Mouse (Mus musculus): Measurements from ENCODE around the gene Zfyve1. TPM values are rescaled to one million over a fixed set of nuclear protein-coding genes. Genes with fewer than 3 reads are reported as not detected.

Zfyve1 gene
- polyA plus RNA-seq (2017; shearing (Covaris generic)): 11.5 TPM

GRCm38 (mm10) chr12:83597025-83597501 is at the start of gene Zfyve1:
Zfyve1 (minus strand) TSS chr12:83597222.

DNA sequence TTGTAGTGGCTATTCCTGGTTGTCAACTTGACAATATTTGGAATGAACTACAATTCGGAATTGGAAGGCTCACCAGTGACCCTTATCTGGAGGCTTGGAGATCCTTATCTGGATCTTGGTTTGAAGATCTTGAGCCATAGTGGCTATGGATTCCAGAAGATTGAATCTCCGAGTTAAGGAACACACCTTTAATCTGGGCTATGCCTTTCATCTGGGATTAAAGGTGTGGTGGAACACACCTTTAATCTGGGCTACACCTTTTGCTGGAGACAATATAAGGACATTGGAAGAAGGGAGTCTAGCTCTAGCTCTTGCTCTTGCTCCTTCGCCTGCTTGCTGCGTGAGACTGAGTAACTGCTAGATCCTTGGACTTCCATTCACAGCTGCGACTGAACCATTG is 33.9 kb upstream of the Zfyve1 start, which contains the start of gene Rbm25:
Gene Rbm25 (plus strand): TSS at position 301 of the 400 bp plus-strand sequence.

GRCm38 (mm10) chr12:83520311-83520890 is 76.6 kb downstream of the Zfyve1 start, which contains the start of gene Dcaf4:
Dcaf4 (plus strand) TSS chr12:83520466.

Other genes starting within 250 kb of the Zfyve1 start
- 0.42 TPM for gene Dpf3, start 109.5 kb downstream of the Zfyve1 start, polyA plus RNA-seq (2017; shearing (Covaris generic))
- 30.3 TPM for gene Dcaf4, start 76.8 kb downstream of the Zfyve1 start, polyA plus RNA-seq (2017; shearing (Covaris generic))
- 447 TPM for gene Rbm25, start 34.0 kb upstream of the Zfyve1 start, polyA plus RNA-seq (2017; shearing (Covaris generic))
- gene Psen1, start 90.9 kb upstream of the Zfyve1 start, polyA plus RNA-seq (2017; shearing (Covaris generic)): 132 TPM
- not detected for gene Papln, start 166.4 kb upstream of the Zfyve1 start, polyA plus RNA-seq (2017; shearing (Covaris generic))